Comparison of ENCODE assay signal across 11 mouse cellular contexts in the genomic region with DNA sequence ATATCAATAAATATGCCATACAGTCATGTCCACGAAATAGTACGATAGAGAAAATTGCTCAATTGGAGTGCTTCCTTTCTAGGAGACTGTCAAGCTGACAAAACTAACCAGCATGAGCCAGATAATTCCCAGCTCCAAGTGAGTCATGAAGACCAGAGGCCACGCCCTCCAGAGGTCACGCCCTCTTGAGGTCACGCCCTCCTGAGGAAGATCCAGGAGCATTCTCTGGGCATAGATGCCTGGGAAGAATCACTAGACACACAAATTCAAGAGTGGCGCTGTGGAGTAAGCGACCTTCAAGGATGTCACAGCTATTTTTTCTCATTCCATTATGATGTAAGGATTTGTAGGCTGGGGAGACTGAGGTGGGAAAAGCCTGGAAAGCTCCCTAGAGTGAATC.
DNase-seq lines count a peak whose midpoint lies in the region; ATAC-seq lines count a peak whose summit lies in the region.
"Had no signal": no experiment of that assay in that cellular context is flagged by ENCODE, and none has a peak within 500 bp of the region (broad histone marks: within the 10 kb centered on the region; RNA-seq: fewer than 3 reads in every experiment).

No protein-coding gene starts in this region.

- H3K4me3 ChIP-seq in kidney, embryonic 15.5 days (replicated peaks), result no peak overlapping the region
- H3K4me3 ChIP-seq: myocyte had no signal

- no peaks in the 10 kb centered on the region for H3K36me3 ChIP-seq in kidney, embryonic 15.5 days

- no peaks in the 10 kb centered on the region for H3K27me3 ChIP-seq in kidney, embryonic 15.5 days

- no peaks in the 10 kb centered on the region for H3K9me3 ChIP-seq in kidney, embryonic 15.5 days (replicated peaks)

- 63% methylated on average over 7 of the region's 7 CpGs for WGBS in kidney, embryonic 15.5 days

- no peak overlapping the region for H3K9ac ChIP-seq in kidney, embryonic 15.5 days
- H3K9ac ChIP-seq: liver, embryonic 14.5 days had no signal

- ATAC-seq in kidney, embryonic 15.5 days (replicated peaks; ENCODE audit: low FRiP score), result no peak

- no peak overlapping the region for H3K4me2 ChIP-seq in kidney, embryonic 15.5 days

- peak; percentile 6 to 12 for DNase-seq in kidney, postnatal 4 days
- peak; percentile 79 for DNase-seq in ES-CJ7 (ENCODE audit: low read depth, low spot score)
- DNase-seq in R1 (ENCODE audit: low read depth, low spot score), result peak; percentile 73
- DNase-seq in lung, postnatal 14 days, result peak; percentile 27
- DNase-seq in layer of hippocampus, adult 9-10 months (ENCODE audit: low spot score), result no peak
- no peak for DNase-seq in thymus, postnatal 0 days (ENCODE audit: low spot score)
- DNase-seq: cerebellum, postnatal 36 days; right cerebral cortex, postnatal 25 days had no signal

- H3K4me1 ChIP-seq in kidney, embryonic 15.5 days, result no peaks in the 10 kb centered on the region

- H3K27ac ChIP-seq in kidney, embryonic 15.5 days, result no peak overlapping the region
- H3K27ac ChIP-seq: liver, embryonic 14.5 days had no signal

Comparison
In these comparisons a context has a peak if more than half of its experiments do, and no peak if none do; other contexts are left out.
1. DNase-seq: peak in kidney, postnatal 4 days (2 of 2), ES-CJ7 (single experiment), R1 (single experiment) and lung, postnatal 14 days (single experiment); none in layer of hippocampus, adult 9-10 months (single experiment) and thymus, postnatal 0 days (single experiment).